Comparison of ENCODE assay signal across 8 mouse cellular contexts in genomic region chr7:44701921-44702320, GRCm38 (mm10). TPM values are rescaled to one million over a fixed set of nuclear protein-coding genes. Genes with fewer than 3 reads are reported as not detected.
DNase-seq lines count a peak whose midpoint lies in the region; ATAC-seq lines count a peak whose summit lies in the region.

No protein-coding gene starts in this region.

- intact Hi-C loops in left cerebral cortex, postnatal 14 days (cut with DNase I): loop anchor here (5.0 kb wide), 2 partner anchors 35 to 50 kb away; no protein-coding TSS in a partner anchor

- peak; percentile 54 to 69; a peak in 3 of 4 replicates for ATAC-seq in hematopoietic stem cell, adult 5-6 weeks (replicated peaks in 1 of 2; ENCODE audit: insufficient read depth in 1 of 2, low FRiP score in 2 of 2, low TSS enrichment in 1 of 2, low read depth in 1 of 2, poor library complexity in 2 of 2, severe bottlenecking in 2 of 2)

- peak; percentile 36 to 60 for DNase-seq in adrenal gland, adult (ENCODE audit: inconsistent age in 2 of 2, low spot score in 1 of 2)
- DNase-seq in adrenal gland, postnatal 4 days (ENCODE audit: low spot score in 2 of 2): no peak
- peak; percentile 59 for DNase-seq in 416B (ENCODE audit: low read depth)
- peak; percentile 68 to 73 for DNase-seq in cerebellum, postnatal 10 days
- peak; percentile 28 to 50 for DNase-seq in left cerebral cortex, postnatal 14 days (ENCODE audit: low spot score in 2 of 2)
- DNase-seq in naive thymus-derived CD4-positive, alpha-beta T cell, adult 2 months (ENCODE audit: low read depth): peak; percentile 14
- no peak for DNase-seq in gastrocnemius, adult 8-10 months (ENCODE audit: low spot score in 2 of 2)

RNA-seq across cellular contexts. Expression of gene Izumo2, which starts 6.6 kb away (rescaled TPM):
- total RNA-seq in adrenal gland, postnatal 4 days (2021): not detected
- not detected in 2 replicates for total RNA-seq in hematopoietic stem cell, adult 5-6 weeks (2017)
- total RNA-seq in left cerebral cortex, postnatal 14 days (2021): not detected
- total RNA-seq in gastrocnemius, adult 8-10 months (2022): not detected

RNA-seq across cellular contexts. Expression of gene Myh14, which starts 31.3 kb away (rescaled TPM):
- total RNA-seq in adrenal gland, postnatal 4 days (2021): 1 to 10 TPM; 7.0 to 8.2 TPM
- 0.10 and 0.38 TPM in 2 replicates for total RNA-seq in hematopoietic stem cell, adult 5-6 weeks (2017)
- total RNA-seq in left cerebral cortex, postnatal 14 days (2021): 10 to 100 TPM in 1 of 2 experiments, 1 to 10 TPM in 1; 8.8 to 14.5 TPM
- 10 to 100 TPM; 38.7 to 58.3 (median 42.5) TPM for total RNA-seq in gastrocnemius, adult 8-10 months (2022)

RNA-seq across cellular contexts. Expression of gene Vrk3, which starts 46.3 kb away (rescaled TPM):
- total RNA-seq in adrenal gland, postnatal 4 days (2021): 10 to 100 TPM; 42.8 to 43.4 TPM
- 67.1 and 70.6 TPM in 2 replicates for total RNA-seq in hematopoietic stem cell, adult 5-6 weeks (2017)
- 10 to 100 TPM; 25.0 to 28.2 TPM for total RNA-seq in left cerebral cortex, postnatal 14 days (2021)
- total RNA-seq in gastrocnemius, adult 8-10 months (2022): 10 to 100 TPM; 19.9 to 23.5 (median 21.6) TPM

RNA-seq across cellular contexts. Expression of gene Zfp473, which starts 48.9 kb away (rescaled TPM):
- 1 to 10 TPM; 1.1 to 1.3 TPM for total RNA-seq in adrenal gland, postnatal 4 days (2021)
- total RNA-seq in hematopoietic stem cell, adult 5-6 weeks (2017): 3.5 and 3.9 TPM in 2 replicates
- total RNA-seq in left cerebral cortex, postnatal 14 days (2021): under 1 TPM; 0.37 to 0.38 TPM
- total RNA-seq in gastrocnemius, adult 8-10 months (2022): under 1 TPM in 1 of 4 experiments, not detected in 3; 0.13 TPM

Comparison
In these comparisons a context has a peak if more than half of its experiments do, and no peak if none do; other contexts are left out.
1. DNase-seq: peak in adrenal gland, adult (2 of 2), 416B (single experiment), cerebellum, postnatal 10 days (2 of 2), left cerebral cortex, postnatal 14 days (2 of 2) and naive thymus-derived CD4-positive, alpha-beta T cell, adult 2 months (single experiment); none in adrenal gland, postnatal 4 days (0 of 2) and gastrocnemius, adult 8-10 months (0 of 2).